Mouse (Mus musculus) limb, embryonic 13.5 days (tissue): ENCODE measurements at regions not wholly inside any gene's neighbourhood (a gene's known extent, or its start where the extent isn't known, plus 50 kb on each side); places are given as distances from the start of the nearest gene placed in this dataset.

ENCODE experiments used
- ATAC-seq: fragments of 200-750 bp; cut with Nextera tagmentation; 2 replicates; pipeline ENCODE4 v1.8.0; 2017; ENCODE audit warnings: low read depth, moderate number of reproducible peaks, moderate TSS enrichment; ENCODE audit not compliant: low FRiP score
- H3K27ac ChIP-seq: fragments of 300-500 bp; sonication (generic); 2 replicates; pipeline ENCODE4 v1.5.1; 2015; ENCODE audit warnings: inconsistent platforms, mild to moderate bottlenecking, moderate library complexity
- H3K27me3 ChIP-seq: fragments of 300-500 bp; sonication (generic); 2 replicates; pipeline ENCODE4 v1.6.1; 2015; ENCODE audit warnings: mild to moderate bottlenecking, inconsistent platforms
- H3K36me3 ChIP-seq: fragments of 300-500 bp; sonication (generic); 2 replicates; pipeline ENCODE4 v1.6.1; 2015; ENCODE audit warnings: inconsistent platforms, mild to moderate bottlenecking, moderate library complexity
- H3K4me1 ChIP-seq: fragments of 300-500 bp; sonication (generic); 2 replicates; pipeline ENCODE4 v1.6.1; 2015; ENCODE audit warnings: inconsistent platforms
- H3K4me2 ChIP-seq: fragments of 300-500 bp; sonication (generic); replicated peaks from 2 replicates; pipeline ENCODE4 v1.6.1; 2015; ENCODE audit warnings: inconsistent platforms, mild to moderate bottlenecking, moderate library complexity
- H3K4me3 ChIP-seq: fragments of 300-500 bp; sonication (generic); 2 replicates; pipeline ENCODE4 v1.5.1; 2015; ENCODE audit warnings: moderate library complexity, mild to moderate bottlenecking, inconsistent platforms
- H3K9ac ChIP-seq: fragments of 300-500 bp; sonication (generic); 2 replicates; pipeline ENCODE4 v1.6.1; 2015; ENCODE audit warnings: mild to moderate bottlenecking, inconsistent platforms
- H3K9me3 ChIP-seq: fragments of 300-500 bp; sonication (generic); 2 replicates; pipeline ENCODE4 v1.6.1; 2016; ENCODE audit warnings: inconsistent platforms
- WGBS: fragments of 180-500 bp; shearing (Covaris S2); methylation state at CpG from one replicate; pipeline ENCODE4 v1.1.7; 2015; 5-methylcytosine and 5-hydroxymethylcytosine counted together

GRCm38 (mm10) chr13:80188734-80189133 is 694.5 kb upstream of the Arrdc3 start:
- no peak overlapping the region for H3K27ac ChIP-seq
- no peaks in the 10 kb centered on the region for H3K9me3 ChIP-seq
- ATAC-seq, result no peak
- 85% methylated on average over 2 of the region's 2 CpGs for WGBS
- H3K4me1 ChIP-seq, result no peaks in the 10 kb centered on the region
- no peaks in the 10 kb centered on the region for H3K27me3 ChIP-seq
- no peaks in the 10 kb centered on the region for H3K36me3 ChIP-seq
- no peak overlapping the region for H3K4me3 ChIP-seq
- H3K9ac ChIP-seq, result no peak overlapping the region
- no peak overlapping the region for H3K4me2 ChIP-seq

DNA sequence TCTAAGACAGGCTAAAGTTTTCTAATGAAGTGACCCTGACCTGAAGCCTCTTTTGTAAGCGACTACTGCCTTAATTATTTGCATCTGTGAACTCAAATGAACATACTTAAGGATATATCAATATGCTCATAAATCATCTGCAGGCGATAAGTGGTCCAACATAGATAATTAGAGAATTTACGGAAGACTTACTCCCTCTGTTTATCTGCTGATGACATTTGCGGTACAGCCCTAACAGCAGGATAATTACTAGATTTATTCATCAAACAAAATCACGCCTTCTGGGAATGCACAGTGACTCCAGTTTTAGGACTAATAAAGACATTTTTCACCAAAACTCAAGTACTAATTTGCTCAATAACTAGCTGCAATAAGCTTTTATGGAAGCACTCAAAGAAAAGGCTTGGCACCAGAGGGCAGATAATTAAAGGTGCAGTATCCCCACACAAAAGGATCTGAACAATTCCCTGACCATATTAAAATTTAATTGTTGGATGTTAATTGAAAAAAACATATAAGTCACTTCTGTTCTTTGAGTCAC is 688.0 kb upstream of the Arrdc3 start:
- Histone ChIP-seq H3K9me3 (no peaks in the 10 kb centered on the region), H3K9ac (no peak overlapping the region), H3K27ac (no peak overlapping the region), H3K4me1 (no peaks in the 10 kb centered on the region), H3K4me3 (no peak overlapping the region), H3K36me3 (no peaks in the 10 kb centered on the region), H3K27me3 (no peaks in the 10 kb centered on the region), H3K4me2 (no peak overlapping the region)
- 14% methylated on average over 5 of the region's 5 CpGs for WGBS
- ATAC-seq, result no peak

- Histone ChIP-seq H3K27me3 (no peaks in the 10 kb centered on the region), H3K9ac (no peak overlapping the region), H3K4me2 (no peak overlapping the region), H3K27ac (no peak overlapping the region), H3K4me3 (no peak overlapping the region), H3K36me3 (no peaks in the 10 kb centered on the region), H3K9me3 (no peaks in the 10 kb centered on the region), H3K4me1 (no peaks in the 10 kb centered on the region)
- peak; percentile 32; the same call in 1 of the 2 replicates for ATAC-seq
- 70% methylated on average over 1 of the region's 1 CpGs for WGBS
These were observed 659.1 kb upstream of the Arrdc3 start for GRCm38 (mm10) chr13:80224110-80224509.

DNA sequence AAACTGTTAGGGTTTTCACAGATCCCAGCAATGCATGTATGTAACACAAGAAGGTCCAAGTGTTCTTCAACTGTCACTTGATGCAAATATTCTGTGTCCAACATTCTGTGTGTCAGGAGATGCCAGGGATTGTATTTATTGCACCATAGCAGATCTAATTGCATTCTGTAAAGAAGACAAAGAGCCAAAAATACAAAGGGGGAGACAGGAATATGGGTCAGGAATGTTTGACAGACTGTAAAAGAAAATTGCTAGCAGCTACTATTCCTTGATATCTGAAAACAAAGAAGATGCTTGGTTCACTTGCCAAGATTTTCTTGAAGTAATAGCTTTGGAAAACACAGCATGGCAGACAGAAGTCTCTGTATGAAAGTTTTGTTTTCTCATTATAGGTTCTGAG is 651.8 kb upstream of the Arrdc3 start:
- no peak overlapping the region for H3K9ac ChIP-seq

GRCm38 (mm10) chr13:80235254-80236032 is 647.7 kb upstream of the Arrdc3 start:
- no peak overlapping the region for H3K4me2 ChIP-seq
- 65% methylated on average over 5 of the region's 5 CpGs for WGBS
- no peak for ATAC-seq
- H3K36me3 ChIP-seq, result no peaks in the 10 kb centered on the region
- H3K4me3 ChIP-seq, result no peak overlapping the region
- no peaks in the 10 kb centered on the region for H3K9me3 ChIP-seq
- no peak overlapping the region for H3K9ac ChIP-seq
- H3K27me3 ChIP-seq, result no peaks in the 10 kb centered on the region
- H3K27ac ChIP-seq, result no peak overlapping the region
- H3K4me1 ChIP-seq, result no peaks in the 10 kb centered on the region

More for the DNA sequence above, 651.8 kb upstream of the Arrdc3 start:
- Histone ChIP-seq H3K9me3 (no peaks in the 10 kb centered on the region), H3K36me3 (no peaks in the 10 kb centered on the region), H3K27me3 (no peaks in the 10 kb centered on the region), H3K27ac (no peak overlapping the region), H3K4me1 (no peaks in the 10 kb centered on the region), H3K4me3 (no peak overlapping the region), H3K4me2 (no peak overlapping the region)
- ATAC-seq, result no peak

DNA sequence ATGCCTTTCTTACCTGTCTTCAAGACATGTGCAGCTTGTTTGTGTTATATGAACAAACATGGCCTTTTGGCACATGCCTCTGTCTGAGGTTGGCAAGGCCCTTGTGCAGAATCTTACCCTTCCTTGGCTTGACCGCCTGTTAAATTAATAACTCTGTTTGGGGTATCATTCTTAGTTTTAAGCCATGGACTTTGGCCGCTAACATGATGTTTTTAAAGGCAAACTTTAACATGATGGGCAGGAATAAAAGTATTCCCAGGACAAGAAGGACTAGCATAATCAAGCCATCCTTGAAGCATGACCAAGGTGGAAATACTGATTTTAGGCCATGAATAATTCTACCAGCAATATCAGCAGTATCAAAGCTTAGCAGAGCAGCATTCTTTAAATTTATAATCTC is 620.4 kb upstream of the Arrdc3 start:
- no peak overlapping the region for H3K27ac ChIP-seq
- H3K27me3 ChIP-seq, result no peaks in the 10 kb centered on the region
- H3K36me3 ChIP-seq, result no peaks in the 10 kb centered on the region
- no peak overlapping the region for H3K4me3 ChIP-seq
- H3K4me2 ChIP-seq, result no peak overlapping the region
- no peaks in the 10 kb centered on the region for H3K9me3 ChIP-seq
- 91% methylated on average over 2 of the region's 2 CpGs for WGBS
- no peak overlapping the region for H3K9ac ChIP-seq
- ATAC-seq, result no peak
- H3K4me1 ChIP-seq, result no peaks in the 10 kb centered on the region

DNA sequence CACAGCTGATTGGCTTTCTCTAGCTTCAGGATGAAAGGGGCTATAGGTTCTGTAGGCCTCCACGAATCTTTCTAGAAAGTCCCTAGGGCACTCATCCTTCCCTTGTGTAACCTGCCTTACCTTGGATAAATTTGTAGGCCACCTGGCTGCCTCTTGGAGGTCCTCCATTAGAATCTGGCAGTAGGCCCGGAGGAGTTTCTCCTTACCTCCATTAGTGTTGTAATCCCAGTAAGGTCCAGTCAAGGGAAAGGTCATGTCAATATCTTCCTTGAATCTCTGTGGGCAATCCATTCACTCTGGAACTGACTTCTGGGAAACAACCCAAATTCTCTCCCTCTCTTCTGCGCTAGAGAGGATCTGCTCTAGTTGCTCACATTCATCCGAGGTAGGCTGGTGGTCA is 616.1 kb upstream of the Arrdc3 start:
- H3K27me3 ChIP-seq, result no peaks in the 10 kb centered on the region
- no peak for ATAC-seq
- H3K4me3 ChIP-seq, result no peak overlapping the region
- no peaks in the 10 kb centered on the region for H3K36me3 ChIP-seq
- H3K4me2 ChIP-seq, result no peak overlapping the region
- no peak overlapping the region for H3K9ac ChIP-seq
- H3K4me1 ChIP-seq, result no peaks in the 10 kb centered on the region
- H3K9me3 ChIP-seq, result no peaks in the 10 kb centered on the region
- H3K27ac ChIP-seq, result no peak overlapping the region
- WGBS, result 90% methylated on average over 4 of the region's 4 CpGs

GRCm38 (mm10) chr13:80273976-80274375 is 609.2 kb upstream of the Arrdc3 start:
- no peak for ATAC-seq
- 86% methylated on average over 1 of the region's 1 CpGs for WGBS

GRCm38 (mm10) chr13:80291744-80292515 is 591.3 kb upstream of the Arrdc3 start:
- H3K9me3 ChIP-seq, result no peaks in the 10 kb centered on the region
- no peak overlapping the region for H3K4me3 ChIP-seq
- H3K27ac ChIP-seq, result no peak overlapping the region
- no peaks in the 10 kb centered on the region for H3K27me3 ChIP-seq
- WGBS, result 43% methylated on average over 2 of the region's 2 CpGs
- no peak overlapping the region for H3K4me2 ChIP-seq
- H3K9ac ChIP-seq, result no peak overlapping the region
- no peaks in the 10 kb centered on the region for H3K36me3 ChIP-seq
- ATAC-seq, result no peak
- no peaks in the 10 kb centered on the region for H3K4me1 ChIP-seq

More at GRCm38 (mm10) chr13:80273976-80274375, 609.2 kb upstream of the Arrdc3 start:
- Histone ChIP-seq H3K9me3 (no peaks in the 10 kb centered on the region), H3K27me3 (no peaks in the 10 kb centered on the region), H3K4me3 (no peak overlapping the region), H3K27ac (no peak overlapping the region), H3K4me2 (no peak overlapping the region), H3K9ac (no peak overlapping the region), H3K4me1 (no peaks in the 10 kb centered on the region), H3K36me3 (no peaks in the 10 kb centered on the region)

GRCm38 (mm10) chr13:80295723-80296122 is 587.5 kb upstream of the Arrdc3 start:
- WGBS, result 5% methylated on average over 1 of the region's 1 CpGs

DNA sequence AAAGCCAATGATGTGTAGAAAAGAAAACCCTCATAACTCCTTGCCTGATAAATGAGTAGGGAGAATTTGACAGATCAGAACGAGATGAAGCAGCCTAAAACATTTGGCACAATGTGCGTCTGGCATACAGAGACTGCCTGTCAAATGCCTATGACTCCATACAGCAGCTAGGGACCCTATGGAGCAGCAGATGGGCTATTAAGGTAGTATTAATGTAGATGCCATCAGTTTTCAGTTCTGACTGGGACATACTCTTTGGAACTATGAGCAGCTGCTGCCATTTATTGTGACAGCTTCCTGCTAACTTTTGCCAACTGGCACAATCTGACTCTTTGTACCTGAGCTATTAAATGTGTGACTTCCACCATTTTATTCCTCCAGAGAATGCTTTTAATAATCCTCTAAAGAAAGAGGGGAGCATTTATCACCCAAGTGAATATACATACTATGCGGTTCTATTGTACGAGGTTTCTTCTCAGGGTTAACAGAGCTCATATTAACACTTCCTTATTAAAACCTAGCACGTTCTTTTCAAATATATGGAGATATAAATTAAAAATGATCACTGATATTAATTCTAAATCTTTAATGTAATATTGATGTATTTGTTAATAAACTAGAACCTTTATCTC is 549.0 kb upstream of the Arrdc3 start:
- Histone ChIP-seq H3K4me3 (no peak overlapping the region), H3K9ac (no peak overlapping the region), H3K36me3 (no peaks in the 10 kb centered on the region), H3K9me3 (no peaks in the 10 kb centered on the region), H3K4me1 (no peaks in the 10 kb centered on the region), H3K27me3 (no peaks in the 10 kb centered on the region), H3K27ac (no peak overlapping the region), H3K4me2 (no peak overlapping the region)
- WGBS, result 51% methylated on average over 5 of the region's 5 CpGs
- no peak for ATAC-seq

More at GRCm38 (mm10) chr13:80295723-80296122, 587.5 kb upstream of the Arrdc3 start:
- Histone ChIP-seq H3K36me3 (no peaks in the 10 kb centered on the region), H3K9ac (no peak overlapping the region), H3K4me3 (no peak overlapping the region), H3K4me1 (no peaks in the 10 kb centered on the region), H3K9me3 (no peaks in the 10 kb centered on the region), H3K27me3 (no peaks in the 10 kb centered on the region), H3K4me2 (no peak overlapping the region), H3K27ac (no peak overlapping the region)
- no peak for ATAC-seq
